Mouse (Mus musculus) spleen, adult 18-20 months (tissue): Measurements from ENCODE around the gene Lrp1.
A peak's percentile ranks its signal among the peaks of the same experiment; 100 is the strongest.

Experiments
- DNase-seq, 2 experiments: peaks; one replicate each; pipeline ENCODE4 v3.0.0; 2022; ENCODE audit warnings: mixed read lengths in 2 of 2

The Lrp1 gene

DNA sequence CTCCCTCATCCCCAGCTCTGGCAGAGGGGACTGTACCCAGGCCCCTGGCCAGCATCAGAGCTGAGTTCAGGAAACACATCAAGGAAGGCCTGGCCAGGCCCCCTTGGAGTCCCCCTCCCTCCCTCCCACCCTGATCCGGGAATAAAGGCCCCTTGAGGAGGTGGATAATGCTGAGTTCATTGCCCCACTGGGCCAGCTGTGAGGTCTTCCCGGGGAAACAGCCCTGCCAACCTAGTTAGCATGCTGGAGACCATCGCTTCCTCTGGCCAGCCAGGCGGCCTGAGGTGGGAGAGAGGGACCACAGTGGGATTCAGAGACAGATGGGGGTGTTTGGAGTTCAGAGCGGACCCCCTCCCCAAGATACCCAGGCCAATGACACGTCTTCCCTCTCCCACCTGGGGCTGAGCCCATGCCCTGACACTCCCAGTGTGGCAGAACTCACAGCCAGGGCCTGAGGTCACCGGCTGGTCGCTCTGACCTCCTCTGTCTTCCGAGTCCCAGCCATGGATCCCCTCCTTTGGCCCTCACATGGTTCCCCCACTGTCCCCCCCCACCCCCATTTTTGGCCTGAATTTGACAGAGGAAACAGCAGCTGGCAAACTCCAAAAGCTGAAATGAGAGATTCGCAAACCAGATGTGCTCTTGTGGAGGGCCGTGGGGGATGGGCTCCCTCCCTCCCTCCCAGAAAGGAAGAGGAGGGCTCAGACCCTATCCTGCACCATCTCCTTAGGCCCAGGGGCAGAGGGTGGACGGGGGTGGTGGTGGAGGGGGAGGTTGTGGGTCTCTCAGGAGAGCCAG, 6.5 kb downstream of the Lrp1 start:
- DNase-seq: no peak

- no peak for DNase-seq
Measured at GRCm38 (mm10) chr10:127612079-127612775, 8.7 kb downstream of the Lrp1 start.

DNA sequence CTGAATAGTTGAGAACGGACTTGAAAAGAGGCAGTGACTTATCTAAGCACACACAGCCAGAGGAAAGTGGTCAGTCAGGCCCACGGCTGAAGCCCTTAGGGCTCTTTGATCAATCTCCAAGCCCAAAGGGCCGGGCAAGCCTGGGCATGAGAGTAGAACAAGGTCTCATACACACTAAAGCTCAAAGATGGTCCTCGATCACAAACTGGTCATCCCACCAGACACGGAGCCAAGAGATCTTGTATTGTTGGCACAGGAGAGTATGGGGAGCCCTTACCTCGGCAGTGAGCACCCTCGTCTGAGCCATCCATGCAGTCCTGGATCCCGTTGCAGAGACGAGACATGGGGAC, 10.9 kb downstream of the Lrp1 start:
- DNase-seq: no peak

GRCm38 (mm10) chr10:127609415-127610065, 11.4 kb downstream of the Lrp1 start:
- DNase-seq: no peak

DNA sequence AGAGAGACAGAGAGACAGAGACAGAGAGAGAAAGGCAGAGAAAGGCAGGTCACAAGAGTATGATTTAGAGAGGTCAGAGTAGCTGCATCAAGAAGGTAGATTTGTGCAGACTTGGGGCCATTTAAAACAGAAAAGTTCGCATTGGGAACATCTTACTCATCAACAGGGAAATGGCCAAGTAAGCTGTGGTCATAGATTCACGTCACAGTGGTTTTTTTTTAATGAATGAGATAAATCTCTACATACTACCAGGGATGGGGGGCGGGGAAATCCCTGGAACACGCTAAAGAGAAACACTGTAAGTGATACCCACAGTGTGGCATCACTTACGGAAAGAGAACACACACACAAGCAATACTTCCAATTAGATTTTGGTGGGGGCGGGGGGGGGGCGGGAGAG, 13.9 kb downstream of the Lrp1 start:
- DNase-seq: no peak

GRCm38 (mm10) chr10:127605756-127606155, 15.2 kb downstream of the Lrp1 start:
- DNase-seq: no peak

DNA sequence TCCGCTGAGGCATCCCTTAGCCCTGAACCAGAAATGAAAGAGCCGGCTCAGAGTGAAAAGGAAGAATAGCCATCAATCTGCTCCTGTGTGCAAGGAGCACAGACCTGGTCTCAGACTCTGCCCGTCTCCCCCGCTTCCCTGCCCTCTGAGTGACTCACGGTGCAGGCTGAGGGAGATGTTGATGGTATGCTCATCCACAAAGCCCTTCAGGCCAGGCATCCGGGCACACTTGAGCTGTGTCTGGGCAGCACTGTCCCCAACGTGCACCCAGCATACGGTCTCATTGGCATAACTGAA, 15.7 kb downstream of the Lrp1 start:
- no peak for DNase-seq

DNA sequence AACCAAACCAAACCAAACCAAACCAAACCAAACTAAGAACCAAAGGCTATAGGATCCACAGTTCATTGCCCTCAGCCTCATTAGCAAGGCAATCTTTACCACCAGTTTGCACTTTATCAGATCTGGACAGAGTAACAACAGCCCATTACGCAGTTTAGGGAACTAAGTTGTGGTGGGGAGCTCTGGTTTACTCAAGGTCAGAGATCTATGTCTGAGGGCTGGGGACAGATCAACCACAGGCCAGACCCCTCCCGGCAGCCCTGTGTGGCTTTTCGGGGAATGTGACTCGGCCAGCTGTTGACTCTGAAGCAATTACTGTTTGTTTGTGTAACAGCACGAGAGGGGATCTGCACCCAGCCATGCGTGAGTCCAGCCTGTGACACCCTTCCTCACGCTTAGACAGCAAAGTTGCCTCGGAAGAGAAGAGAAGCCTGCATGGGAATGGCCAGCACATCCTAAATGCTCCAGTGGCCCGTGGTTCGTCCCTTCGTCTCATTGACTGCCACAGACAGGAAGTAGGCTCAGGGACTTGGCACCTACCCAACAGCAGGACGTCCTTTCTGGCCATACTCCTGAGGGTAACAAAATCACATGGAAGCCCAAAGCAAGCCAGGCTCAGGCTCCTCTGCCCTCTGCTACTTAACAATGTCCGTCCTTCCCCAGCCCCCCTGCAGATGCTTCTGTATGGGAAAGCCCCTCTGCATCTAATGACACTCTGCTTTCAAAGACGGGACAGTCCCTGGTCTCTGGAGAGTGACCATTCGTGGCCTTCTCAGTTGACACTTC, 16.3 kb downstream of the Lrp1 start:
- DNase-seq: peak; percentile 43 to 46

DNA sequence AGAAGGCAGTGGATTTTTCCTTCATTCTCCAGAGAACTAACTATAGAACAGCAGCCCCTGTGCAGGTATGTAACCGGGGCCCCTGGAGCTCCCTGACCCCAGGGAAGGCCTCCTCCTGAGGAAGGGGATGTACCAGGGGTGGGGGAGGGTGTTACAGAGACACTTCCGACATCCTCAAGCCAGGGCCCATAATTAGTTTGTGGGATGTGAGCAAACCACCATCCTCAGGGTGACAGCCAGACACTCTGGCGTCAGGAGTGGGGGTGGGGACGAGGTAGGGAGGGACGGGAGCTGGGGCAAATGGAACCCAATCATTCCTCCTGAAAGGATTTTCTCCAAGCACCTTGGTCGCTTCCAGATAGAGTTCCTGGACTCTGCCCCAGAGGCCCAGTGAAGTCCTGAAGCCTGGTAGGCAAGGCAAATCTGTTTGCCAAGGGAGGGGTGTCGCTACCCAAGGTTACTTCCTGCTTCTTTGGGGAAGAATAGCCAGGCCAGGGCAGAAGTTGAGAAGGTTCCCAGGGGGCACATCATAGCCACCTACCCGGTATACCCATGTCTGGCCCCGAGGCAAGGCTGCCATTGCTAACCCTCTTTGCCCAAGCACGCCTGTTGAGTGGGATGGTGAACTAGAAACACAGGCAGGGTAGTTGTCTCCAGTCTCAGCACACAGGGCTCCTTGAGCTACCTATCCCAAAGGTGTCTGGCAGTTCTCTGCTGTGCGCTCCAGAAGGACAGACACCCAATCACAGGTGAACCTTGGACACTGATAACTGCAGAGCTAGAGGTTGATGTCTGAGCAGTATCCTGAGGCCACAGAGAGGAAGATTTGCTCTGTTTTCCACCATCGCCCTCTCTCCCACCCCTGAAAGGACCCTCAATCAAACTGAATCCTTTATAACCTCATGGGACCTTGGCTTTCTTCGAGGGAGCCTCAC, 17.2 kb downstream of the Lrp1 start:
- DNase-seq: peak in 1 of 2 experiments; percentile 30

GRCm38 (mm10) chr10:127602194-127602593, 18.8 kb downstream of the Lrp1 start:
- DNase-seq: no peak

DNA sequence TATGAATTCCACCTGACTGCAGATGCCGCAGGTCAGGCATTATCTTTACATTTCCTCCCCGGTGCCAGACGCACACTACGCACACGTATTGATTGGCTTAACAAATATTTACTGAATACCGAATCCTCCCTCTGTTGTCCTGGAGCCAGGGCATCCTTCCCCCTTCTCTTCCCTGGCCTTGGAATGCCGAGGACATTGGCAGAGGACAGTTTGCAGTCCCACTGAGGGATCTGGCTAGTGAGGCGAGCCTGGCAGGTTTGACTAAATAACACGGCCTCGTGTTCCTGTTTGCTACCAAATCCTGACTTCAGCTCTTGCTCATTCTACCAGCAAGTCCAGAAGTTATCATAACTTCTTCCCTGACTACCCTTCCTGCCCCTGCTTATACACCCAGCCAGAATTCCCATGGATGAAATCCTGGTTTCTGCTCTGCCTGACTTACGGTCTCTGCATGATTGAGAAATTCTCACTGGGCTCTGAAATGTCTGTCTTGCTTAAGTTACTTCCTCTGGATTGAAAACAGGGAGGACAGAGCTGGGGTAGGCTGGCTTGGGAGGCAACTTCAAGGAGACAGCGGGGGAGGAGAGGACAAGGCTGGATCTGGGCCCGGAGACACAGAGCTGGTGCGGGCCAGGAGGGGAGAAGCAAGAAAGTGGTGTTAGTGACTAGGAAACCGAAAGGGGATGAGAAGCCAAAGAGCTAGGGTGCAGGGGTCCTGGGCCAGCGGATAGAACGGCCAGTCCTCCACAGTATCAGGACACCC, 21.0 kb downstream of the Lrp1 start:
- DNase-seq: no peak

GRCm38 (mm10) chr10:127599252-127599651, 21.7 kb downstream of the Lrp1 start:
- no peak for DNase-seq

- no peak for DNase-seq
Measured at GRCm38 (mm10) chr10:127598607-127599006, 22.3 kb downstream of the Lrp1 start.

- DNase-seq: no peak
Measured at GRCm38 (mm10) chr10:127597311-127597901, 23.5 kb downstream of the Lrp1 start.

- no peak for DNase-seq
Measured at GRCm38 (mm10) chr10:127596321-127596941, 24.5 kb downstream of the Lrp1 start.

DNA sequence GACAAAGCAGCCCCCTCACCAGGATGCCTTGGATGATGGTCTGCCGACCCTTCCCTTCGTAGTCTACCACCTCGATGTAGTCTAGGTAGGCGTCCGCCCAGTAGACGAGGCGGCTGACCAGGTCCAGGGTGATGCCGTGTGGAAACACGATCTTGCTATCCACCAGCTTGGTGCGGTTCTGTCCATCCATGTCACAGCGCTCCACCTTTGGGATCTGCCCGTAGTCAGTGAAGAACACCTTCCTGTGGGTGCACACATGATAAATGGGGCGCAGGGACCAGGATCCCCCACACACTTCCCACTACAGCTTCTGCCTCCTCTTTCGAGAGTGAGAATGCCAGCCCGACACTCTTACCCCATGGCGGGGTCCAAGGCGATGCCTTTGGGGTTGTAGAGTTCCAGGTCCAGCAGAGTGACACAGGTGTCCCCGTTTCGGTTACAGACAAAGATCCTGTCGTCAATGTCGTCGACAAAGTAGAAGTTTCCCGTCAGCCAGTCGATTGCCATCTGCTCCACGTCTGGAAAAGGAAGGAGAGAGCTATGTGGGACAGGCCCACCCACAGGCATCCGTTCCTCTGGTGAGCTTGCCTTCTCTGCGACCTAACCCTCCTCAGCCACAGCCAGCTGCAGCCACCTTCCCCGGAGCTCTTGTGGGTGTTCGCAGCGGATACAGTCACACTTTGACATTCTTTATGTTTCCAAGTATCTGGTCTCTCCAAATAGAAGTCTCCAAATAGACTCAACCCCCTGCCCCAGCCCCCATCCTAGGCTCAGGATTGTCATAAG, 25.8 kb downstream of the Lrp1 start:
- no peak for DNase-seq

GRCm38 (mm10) chr10:127594405-127594804, 26.5 kb downstream of the Lrp1 start:
- no peak for DNase-seq

DNA sequence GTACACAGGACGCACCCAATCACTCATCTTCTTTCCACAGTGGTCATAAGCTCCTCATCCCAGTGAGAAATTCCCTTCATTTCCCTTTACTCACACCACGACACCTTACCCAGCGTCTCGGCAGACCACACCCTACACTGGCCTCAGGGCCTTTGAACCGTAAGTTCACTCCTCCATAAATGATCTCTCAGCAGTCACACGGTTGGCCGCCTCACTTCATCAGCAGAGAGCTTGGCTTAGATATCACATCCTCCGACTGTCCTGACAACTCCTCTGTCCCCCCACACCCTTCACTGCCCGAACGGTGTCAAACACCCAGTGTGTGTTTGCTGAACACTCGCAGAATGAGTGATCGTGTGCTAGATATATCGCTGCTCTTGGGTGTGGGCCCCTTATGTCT, 28.1 kb downstream of the Lrp1 start:
- no peak for DNase-seq

DNA sequence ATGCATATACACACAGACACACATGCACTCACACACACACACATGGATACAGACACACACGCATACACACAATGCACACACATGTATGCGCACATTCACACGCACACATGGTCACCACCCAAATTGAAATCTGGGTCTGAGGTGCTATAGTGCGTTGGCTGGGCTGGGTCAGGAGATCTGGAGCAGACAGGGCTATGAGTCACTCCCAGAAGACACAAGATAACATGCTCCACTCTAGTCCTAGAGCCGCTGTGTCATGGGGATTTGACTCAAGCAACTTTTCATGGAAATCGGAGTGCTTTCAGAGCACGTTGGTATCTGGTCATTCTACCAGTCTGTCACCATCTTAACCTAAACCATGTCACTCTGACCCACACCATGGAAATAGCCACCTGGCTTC, 28.5 kb downstream of the Lrp1 start:
- DNase-seq: no peak

GRCm38 (mm10) chr10:127591514-127591913, 29.4 kb downstream of the Lrp1 start:
- DNase-seq: no peak
